Mouse (Mus musculus) ovary, postnatal 36 days (tissue): Measurements from ENCODE around the gene Adprm.
A peak's percentile ranks its signal among the peaks of the same experiment; 100 is the strongest.
"Not testable (repeated sequence)": the region's sequence is repeated elsewhere in the genome, so short reads cannot be mapped to it uniquely, and the experiment has no call there.

Experiments
- DNase-seq: peaks from one replicate; pipeline ENCODE4 v3.0.0; 2022; ENCODE audit warnings: low spot score, mixed read lengths

Adprm gene

DNA sequence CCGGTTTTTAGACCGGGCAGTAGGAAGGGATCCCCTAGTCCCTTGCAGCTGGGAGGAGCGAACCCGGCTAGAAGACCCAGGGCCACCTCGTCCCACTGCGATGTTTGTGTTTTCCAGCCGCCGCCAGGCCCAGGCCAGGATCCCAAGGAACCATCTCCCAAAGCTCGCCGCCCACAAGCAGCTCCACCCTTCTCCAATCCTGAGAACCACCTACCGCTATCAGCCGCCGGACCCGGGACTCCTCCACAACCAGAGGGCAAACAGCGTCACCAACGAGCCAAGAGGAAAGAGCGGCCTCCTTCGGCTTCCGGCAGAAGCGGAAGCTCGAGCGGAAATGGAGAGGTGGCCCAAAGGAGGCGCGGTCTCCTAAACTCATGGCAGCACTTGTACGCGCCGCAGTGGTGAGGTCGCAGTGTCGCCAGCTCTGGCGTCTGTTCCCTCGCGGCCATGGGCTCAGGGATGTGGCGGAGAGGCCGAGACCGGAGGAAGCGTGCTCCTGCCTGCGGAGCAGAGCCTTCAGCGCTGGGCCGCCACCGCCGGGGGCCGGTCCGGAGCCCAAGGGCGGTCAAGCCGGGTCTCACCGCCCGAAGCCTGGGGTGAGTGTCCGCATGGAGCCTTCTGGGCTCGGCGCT, at the start of gene Adprm, which contains the start of gene Sco1:
Adprm (minus strand) TSS at position 274 of the 632 bp plus-strand sequence.
Sco1 (plus strand) TSS at position 350 of the 632 bp plus-strand sequence.
- DNase-seq, result peak; percentile 88

DNA sequence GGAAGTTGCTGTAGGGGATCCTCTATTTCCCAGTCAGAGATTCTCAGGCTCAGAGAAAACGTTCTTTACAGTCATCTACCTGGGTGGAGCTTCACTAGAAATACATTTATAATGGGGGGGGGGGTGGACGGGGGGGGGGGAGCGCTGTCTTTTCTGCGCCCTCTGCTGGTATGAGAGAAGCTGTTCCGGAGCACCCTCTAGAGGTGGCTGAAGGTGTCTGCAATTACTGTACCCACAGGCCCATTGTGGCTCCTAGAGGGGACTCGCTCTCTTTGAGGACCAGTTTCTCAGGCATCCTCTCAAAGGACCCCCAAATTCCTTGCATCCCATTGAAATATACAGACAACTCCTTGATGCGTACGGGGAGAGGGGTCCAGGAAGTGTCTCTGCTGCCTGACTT, 49.3 kb upstream of the Adprm start:
- DNase-seq, result peak; percentile 34

- no peak for DNase-seq
Observed at GRCm38 (mm10) chr11:67100169-67100568, 47.8 kb upstream of the Adprm start.

GRCm38 (mm10) chr11:67099241-67099640, 46.8 kb upstream of the Adprm start:
- no peak for DNase-seq

- no peak for DNase-seq
Observed at GRCm38 (mm10) chr11:67098427-67098826, 46.0 kb upstream of the Adprm start.

GRCm38 (mm10) chr11:67097709-67098108, 45.3 kb upstream of the Adprm start:
- DNase-seq, result no peak

DNA sequence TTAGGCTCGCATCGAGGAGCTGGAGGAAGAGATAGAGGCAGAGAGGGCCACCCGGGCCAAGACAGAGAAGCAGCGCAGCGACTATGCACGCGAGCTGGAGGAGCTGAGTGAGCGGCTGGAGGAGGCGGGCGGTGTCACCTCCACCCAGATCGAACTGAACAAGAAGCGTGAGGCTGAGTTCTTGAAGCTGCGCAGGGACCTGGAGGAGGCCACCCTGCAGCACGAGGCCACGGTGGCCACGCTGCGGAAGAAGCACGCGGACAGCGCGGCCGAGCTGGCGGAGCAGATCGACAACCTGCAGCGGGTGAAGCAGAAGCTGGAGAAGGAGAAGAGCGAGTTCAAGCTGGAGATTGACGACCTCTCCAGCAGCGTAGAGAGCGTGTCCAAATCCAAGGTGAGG, 42.1 kb upstream of the Adprm start:
- no peak for DNase-seq

GRCm38 (mm10) chr11:67093652-67094051, 41.3 kb upstream of the Adprm start:
- DNase-seq, result no peak

- DNase-seq, result no peak
Observed at GRCm38 (mm10) chr11:67093201-67093600, 40.8 kb upstream of the Adprm start.

DNA sequence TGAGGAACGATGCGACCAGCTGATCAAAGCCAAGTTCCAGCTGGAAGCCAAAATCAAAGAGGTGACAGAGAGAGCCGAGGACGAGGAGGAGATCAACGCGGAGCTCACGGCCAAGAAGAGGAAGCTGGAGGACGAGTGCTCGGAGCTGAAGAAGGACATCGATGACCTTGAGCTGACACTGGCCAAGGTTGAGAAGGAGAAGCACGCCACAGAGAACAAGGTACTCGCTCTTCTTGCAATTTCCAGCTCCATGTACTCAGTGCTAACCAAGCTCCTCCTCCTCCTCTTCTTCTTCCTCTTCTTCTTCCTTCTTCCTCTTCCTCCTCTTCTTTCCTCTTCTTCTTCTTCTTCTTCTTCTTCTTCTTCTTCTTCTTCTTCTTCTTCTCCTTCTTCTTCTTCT, 40.0 kb upstream of the Adprm start:
- not testable (repeated sequence) for DNase-seq

DNA sequence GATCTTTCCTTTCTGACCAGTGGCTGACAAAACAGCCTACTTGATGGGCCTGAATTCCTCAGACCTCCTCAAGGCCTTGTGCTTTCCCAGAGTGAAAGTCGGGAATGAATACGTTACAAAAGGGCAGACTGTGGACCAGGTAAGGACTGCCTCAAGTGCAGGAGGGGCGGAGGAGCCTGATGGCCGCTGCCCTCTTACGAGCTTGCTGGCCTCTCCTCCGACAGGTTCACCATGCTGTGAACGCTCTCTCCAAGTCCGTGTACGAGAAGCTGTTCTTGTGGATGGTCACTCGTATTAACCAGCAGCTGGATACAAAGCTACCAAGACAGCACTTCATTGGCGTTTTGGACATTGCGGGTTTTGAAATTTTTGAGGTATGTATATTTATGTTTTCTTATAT, 34.8 kb upstream of the Adprm start:
- DNase-seq, result no peak

DNA sequence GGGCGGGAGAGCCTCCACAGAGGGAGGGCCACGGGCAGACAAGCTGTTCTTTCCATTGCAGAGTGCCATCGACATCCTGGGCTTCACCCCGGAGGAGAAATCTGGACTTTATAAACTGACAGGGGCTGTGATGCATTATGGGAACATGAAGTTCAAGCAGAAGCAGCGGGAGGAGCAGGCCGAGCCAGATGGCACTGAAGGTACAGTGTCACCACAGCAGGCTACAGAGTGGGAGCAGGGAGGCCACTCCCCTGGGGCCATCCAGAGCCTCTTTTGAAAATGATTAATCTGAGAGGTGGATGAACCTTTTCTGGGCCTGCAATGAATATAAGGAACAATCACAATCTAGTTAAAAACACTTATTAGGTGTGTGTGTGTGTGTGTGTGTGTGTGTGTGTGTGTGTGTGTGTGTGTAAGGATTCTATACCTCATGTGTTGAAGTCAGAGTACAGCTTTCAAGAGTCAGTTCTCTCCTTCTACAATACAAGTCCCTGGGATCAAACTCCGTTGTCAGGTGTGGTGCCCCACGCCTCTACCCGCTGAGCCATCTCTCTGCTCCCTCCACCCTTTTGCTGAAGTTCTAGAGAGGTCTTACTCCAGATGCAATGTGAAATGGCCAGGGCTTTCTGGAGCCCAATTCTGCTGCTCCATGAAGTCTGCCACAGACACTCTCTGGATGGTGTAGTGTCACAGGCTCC, 34.2 kb upstream of the Adprm start:
- DNase-seq, result no peak

GRCm38 (mm10) chr11:67085489-67085888, 33.1 kb upstream of the Adprm start:
- peak; percentile 26 for DNase-seq

DNA sequence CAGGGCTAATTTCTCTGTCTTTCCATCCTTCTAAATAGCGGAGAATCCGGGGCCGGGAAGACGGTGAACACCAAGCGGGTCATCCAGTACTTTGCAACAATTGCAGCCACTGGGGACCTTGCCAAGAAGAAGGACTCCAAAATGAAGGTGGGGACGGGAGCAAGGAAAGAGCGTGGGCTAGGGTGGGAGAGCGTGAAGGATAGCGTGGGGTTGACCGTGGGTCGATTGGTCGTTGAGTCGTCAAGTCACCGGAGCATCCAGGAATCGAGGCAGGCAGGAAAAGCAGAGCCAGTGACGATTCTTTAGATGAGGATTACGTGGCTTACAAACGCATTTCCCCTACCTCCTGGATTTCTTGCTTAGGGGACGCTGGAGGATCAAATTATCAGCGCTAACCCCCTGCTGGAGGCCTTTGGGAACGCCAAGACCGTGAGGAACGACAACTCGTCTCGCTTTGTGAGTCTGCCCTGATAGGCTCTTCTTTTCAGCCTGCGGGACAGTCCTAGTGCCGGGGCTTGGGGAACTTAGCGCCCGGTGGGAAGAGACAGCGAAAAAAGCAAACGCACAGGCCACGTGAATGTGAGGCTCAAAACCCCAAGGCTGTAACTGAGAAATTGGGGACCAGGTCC, 31.4 kb upstream of the Adprm start:
- DNase-seq, result no peak

DNA sequence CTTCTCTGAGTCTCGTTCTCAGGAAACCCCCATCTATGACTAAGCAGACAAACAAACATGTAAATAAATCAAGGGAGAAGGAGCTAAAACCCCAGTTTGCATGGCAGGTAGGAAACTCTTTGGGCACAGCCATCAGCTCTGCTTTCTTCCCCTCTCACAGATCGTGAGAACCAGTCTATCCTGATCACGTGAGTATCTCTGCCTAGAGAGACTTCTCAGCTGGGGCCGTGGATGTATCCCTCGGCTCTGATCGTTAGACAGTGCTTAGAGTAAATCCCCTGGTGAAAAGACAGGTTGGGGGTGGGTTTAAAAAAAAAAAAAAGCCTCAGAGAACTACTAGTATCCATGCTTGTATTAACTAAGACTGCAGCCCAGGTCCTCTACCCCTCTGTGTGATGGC, 30.8 kb upstream of the Adprm start:
- DNase-seq, result no peak

GRCm38 (mm10) chr11:67082793-67083192, 30.4 kb upstream of the Adprm start:
- no peak for DNase-seq

DNA sequence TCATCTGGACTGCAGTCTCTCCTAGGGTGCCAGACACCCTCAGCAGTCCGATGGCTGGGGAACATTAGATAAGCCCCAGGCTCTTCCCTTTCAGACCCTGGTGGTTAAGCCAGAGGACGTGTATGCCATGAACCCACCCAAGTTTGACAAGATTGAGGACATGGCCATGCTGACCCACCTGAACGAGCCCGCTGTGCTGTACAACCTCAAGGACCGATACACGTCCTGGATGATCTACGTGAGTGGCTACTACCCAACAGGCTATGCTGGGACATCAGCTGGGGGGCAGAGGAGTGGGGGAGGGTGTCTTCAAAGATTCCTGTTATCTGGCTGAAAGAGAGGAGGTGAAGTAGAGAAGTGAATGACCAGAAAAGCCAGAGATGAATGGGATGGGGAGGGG, 29.8 kb upstream of the Adprm start:
- DNase-seq, result no peak

GRCm38 (mm10) chr11:67081125-67081649, 28.8 kb upstream of the Adprm start:
- DNase-seq, result peak; percentile 44

DNA sequence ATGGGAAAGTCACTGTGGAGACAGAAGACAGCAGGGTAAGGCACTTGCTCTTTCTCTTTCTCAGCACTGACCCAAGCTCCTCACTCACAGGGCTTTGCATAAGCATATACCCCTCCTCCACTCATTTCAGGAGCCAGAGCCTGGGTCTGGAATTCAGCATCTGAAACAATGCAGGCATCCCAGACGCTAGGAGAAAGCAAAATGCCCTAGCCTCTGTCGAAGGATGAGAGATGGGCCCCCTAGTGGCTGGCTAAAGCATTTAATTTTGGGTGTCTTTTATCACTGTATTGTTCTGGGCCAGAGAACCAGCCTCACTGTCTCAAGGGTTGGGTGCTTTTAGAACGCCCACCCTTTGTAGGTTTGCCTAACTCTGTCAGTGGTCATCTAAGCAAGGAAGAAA, 27.8 kb upstream of the Adprm start:
- no peak for DNase-seq

DNA sequence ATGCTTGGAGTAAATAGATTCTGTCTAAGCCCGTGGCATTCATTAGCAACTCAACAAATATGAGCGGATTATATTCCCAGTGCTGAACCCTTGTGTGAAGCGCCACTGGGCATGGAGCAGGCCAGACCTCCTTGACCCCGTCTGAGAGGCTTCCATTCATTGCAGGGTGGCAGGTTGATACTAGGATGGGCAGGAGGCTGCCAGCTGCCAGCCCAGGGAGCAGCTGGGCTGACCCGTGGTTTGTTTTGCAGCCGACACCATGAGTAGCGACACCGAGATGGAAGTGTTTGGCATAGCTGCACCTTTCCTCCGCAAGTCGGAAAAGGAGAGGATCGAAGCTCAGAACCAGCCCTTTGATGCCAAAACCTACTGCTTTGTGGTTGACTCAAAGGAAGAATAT, 27.3 kb upstream of the Adprm start:
- no peak for DNase-seq

GRCm38 (mm10) chr11:67078888-67079287, 26.5 kb upstream of the Adprm start:
- no peak for DNase-seq

GRCm38 (mm10) chr11:67078000-67078399, 25.6 kb upstream of the Adprm start, which contains the start of gene Myh3:
Gene Myh3, plus strand, starts transcription at chr11:67078300.
- DNase-seq, result no peak

DNA sequence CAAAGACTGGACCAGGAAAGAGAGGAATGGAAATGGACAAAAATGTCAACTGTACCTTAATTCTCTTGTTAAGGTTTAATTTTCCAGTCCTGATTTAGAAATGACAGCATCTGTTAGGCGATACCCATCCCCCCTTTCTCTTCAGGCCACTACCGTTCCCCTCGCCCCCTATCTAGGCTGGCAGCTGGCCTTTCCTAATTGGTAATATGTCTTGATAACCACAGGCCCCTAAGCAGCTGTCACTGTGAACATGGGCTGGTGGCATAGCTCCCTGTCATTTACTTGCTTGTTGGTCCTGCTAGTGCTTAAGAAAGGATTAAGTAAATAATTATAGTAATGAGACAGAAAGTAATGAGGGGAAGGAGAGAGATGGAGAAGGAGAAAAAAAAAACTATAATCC, 25.0 kb upstream of the Adprm start:
- DNase-seq, result no peak
